Mouse (Mus musculus): Measurements from ENCODE around the gene Ankrd44. TPM values are rescaled to one million over a fixed set of nuclear protein-coding genes. Genes with fewer than 3 reads are reported as not detected.

Gene Ankrd44
- polyA plus RNA-seq, 1 experiment, result not detected

DNA sequence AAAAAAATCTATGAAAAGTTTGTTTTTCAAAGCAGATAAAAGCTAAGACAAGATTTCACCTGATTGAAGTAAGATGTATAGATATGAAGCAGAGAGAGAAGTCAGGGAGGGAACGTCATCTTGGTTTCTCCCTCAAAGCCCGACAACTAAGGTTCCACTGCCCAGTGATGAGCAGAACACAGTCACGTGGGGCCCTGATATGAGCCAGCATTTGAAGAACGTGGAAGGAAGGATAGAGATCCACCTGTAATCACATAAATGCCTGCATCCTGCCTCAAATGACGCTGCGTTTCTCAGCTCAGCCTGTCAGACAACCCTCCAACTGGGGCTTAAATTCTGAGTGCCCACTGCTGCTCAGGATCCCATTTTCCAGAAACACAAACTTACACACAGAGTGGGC is 52.1 kb downstream of the Ankrd44 start:
- TF ChIP-seq GATA1 (IDR thresholded peaks at IDR 0.05; ENCODE audit: low read length), result no peak

DNA sequence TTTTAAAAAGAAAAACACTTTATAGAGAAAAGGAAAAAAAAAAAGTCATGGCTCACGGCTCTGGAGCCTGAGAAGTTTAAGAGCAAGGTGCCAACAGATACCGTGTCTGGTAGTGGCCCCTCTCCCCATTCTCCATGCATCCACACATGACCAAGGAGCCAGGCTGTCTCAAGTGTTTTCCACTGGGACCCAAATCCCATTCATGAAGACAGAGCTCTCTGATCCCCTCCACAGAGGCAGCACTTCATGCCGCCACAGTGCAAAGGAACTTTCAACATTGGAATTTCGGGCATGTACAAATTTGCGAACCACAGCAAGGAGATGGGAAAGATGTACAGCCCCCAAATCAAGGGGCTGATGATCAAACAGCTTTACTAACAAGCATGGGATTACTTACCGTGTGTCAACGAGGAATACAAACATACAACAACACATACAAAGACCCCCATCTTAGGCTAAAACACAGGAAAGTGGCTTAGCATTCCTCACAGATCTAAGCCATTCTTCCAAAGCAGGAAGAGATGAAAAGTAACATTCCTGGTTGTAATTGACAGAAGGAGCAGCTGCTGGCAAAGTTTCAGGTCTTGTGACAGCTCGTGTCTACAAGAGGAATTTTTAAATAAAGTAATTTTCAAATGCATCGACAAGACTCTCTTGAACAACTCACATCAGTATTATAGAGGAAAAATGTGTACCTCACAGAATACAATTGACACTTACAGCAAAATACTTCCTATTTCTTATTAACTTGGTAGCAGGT is 53.1 kb downstream of the Ankrd44 start:
- no peak for TF ChIP-seq GATA1 (IDR thresholded peaks at IDR 0.05; ENCODE audit: low read length)

- TF ChIP-seq GATA1 (IDR thresholded peaks at IDR 0.05; ENCODE audit: low read length), result no peak
Measured at GRCm38 (mm10) chr1:54871321-54871720, 54.9 kb downstream of the Ankrd44 start.

DNA sequence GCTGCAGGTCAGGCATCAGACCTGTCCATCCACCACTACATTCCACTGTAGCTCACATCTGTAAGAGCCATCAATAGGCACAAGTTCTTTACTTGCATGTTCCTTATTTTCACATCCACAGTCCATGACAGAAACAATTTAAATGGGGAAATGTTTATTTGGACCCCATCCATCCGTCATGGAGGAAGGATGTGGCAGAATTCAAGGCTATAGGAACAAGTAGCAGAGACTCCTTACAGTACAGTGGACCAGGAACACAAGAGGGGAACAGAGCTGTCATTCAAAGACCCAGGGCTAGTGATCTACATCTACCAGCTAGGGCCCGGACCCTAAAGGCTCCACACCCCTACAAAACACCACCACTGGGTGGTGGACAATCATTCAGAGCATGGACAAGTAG is 55.6 kb downstream of the Ankrd44 start:
- TF ChIP-seq GATA1 (IDR thresholded peaks at IDR 0.05; ENCODE audit: low read length), result no peak

GRCm38 (mm10) chr1:54867226-54867625 is 59.0 kb downstream of the Ankrd44 start:
- no peak for TF ChIP-seq GATA1 (IDR thresholded peaks at IDR 0.05; ENCODE audit: low read length)

GRCm38 (mm10) chr1:54866131-54866530 is 60.1 kb downstream of the Ankrd44 start:
- TF ChIP-seq GATA1 (IDR thresholded peaks at IDR 0.05; ENCODE audit: low read length), result no peak

- no peak for TF ChIP-seq GATA1 (IDR thresholded peaks at IDR 0.05; ENCODE audit: low read length)
Measured at GRCm38 (mm10) chr1:54864928-54865652, 61.1 kb downstream of the Ankrd44 start.

DNA sequence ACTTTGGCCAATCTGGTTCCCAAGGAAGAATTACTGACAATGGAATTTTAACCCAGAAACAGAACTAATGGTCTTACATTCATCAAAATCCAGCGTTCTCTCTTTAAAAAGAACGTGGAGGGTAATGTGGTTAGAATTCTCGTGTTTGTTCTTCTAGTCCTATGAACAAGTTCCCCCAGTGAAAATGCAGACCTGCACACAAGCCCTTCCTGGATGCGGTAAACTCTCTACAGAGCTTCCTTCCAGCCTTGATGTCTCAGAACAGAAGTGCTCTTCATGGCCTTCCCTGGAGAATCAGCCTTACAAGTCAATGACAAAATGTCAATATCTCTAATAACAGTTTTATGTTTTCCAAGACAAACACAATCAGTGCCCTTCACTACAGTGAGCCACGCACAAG is 65.8 kb downstream of the Ankrd44 start:
- no peak for TF ChIP-seq GATA1 (IDR thresholded peaks at IDR 0.05; ENCODE audit: low read length)

DNA sequence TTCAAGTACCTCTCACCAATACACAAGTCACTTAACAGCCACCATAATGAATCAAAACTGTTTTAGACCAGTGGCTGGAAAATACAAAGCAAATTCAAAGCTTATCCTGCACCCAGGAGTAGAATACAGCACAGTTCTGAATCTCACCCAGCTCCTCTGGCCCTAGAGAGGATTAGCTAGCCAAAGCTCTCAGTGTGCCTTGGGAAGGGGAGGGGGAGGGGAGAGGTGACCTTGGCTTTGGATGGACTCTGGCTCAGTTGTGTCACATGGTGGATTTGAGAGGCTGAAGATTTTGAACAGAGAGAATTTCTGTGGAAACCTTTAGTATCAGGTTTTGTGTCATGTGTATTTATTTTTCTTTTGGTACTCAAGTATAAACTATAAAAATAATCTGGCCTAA is 66.3 kb downstream of the Ankrd44 start:
- no peak for TF ChIP-seq GATA1 (IDR thresholded peaks at IDR 0.05; ENCODE audit: low read length)

DNA sequence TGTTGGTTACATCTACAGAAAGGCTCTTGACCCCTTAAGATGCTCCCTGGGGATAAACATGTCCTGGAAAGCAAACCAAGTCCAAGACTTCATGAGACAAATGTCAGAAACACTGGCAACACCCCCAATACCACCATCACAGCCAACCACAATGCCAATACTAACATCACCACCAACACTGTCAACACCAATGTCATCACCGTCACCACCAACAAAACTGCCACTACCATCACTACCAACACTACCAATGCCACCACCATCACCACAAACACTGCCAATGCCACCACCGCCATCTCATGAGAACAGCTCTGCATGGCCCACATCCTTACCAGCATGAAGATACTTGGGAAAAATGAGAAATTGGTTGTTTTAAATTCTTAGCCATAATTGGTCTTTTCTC is 67.3 kb downstream of the Ankrd44 start:
- TF ChIP-seq GATA1 (IDR thresholded peaks at IDR 0.05; ENCODE audit: low read length), result no peak

- TF ChIP-seq GATA1 (IDR thresholded peaks at IDR 0.05; ENCODE audit: low read length), result no peak
Measured at GRCm38 (mm10) chr1:54856502-54856901, 69.7 kb downstream of the Ankrd44 start.

GRCm38 (mm10) chr1:54855970-54856369 is 70.2 kb downstream of the Ankrd44 start:
- no peak for TF ChIP-seq GATA1 (IDR thresholded peaks at IDR 0.05; ENCODE audit: low read length)

GRCm38 (mm10) chr1:54854388-54854787 is 71.8 kb downstream of the Ankrd44 start:
- TF ChIP-seq GATA1 (IDR thresholded peaks at IDR 0.05; ENCODE audit: low read length), result no peak

- TF ChIP-seq GATA1 (IDR thresholded peaks at IDR 0.05; ENCODE audit: low read length), result no peak
Measured at GRCm38 (mm10) chr1:54853311-54854000, 72.7 kb downstream of the Ankrd44 start.

DNA sequence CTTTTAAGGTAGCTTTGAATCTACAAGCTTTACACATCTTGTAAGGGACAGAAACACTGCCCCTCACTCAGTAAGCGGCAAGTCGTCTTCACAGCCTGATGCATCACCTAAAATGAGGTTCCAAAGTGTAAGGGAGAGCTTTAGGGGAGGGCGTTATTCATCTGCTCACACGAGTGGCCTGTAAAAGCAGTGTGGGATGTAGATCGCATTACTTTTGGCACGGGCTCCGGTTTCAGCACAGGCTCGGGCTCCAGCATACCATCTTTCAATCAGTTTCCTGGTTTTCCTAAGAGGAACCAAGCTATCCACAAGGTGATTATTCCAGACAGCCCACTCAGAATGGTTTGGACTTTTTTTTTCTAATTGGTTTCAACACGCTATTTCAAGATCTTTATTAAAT is 74.6 kb downstream of the Ankrd44 start:
- TF ChIP-seq GATA1 (IDR thresholded peaks at IDR 0.05; ENCODE audit: low read length), result no peak

DNA sequence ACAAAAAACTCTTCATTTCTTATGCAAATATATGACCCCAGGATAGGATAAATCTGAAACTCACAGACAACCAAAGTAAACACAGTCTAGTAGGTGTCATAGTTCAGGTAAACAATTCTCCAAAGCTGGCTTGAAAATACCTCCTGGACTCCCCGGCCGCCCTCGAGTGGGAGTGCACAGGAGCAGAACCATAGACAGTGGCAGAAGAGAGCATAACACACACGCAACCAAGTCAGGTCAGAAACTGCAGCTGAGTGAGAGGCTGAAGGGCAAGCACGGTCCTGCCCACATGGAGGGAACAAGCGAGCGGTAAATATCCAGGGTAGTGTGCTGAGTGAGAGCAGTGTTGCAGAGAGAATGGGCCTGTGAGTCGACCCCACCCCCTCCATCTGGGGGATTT is 76.1 kb downstream of the Ankrd44 start:
- no peak for TF ChIP-seq GATA1 (IDR thresholded peaks at IDR 0.05; ENCODE audit: low read length)

Measured in G1E-ER4 (cell line).